Mouse (Mus musculus) spleen, adult 2 months (tissue): ENCODE measurements around the gene Hcar2.

Experiments used
- CTCF ChIP-seq: fragments of 200-500 bp; IDR thresholded peaks from 2 replicates; pipeline ENCODE4 v1.5.1; 2011; ENCODE audit warnings: mild to moderate bottlenecking, inconsistent platforms; ENCODE audit not compliant: insufficient read depth, insufficient read length, insufficient replicate concordance; ENCODE audit errors: extremely low read depth
- POLR2A ChIP-seq: fragments of 200-500 bp; IDR thresholded peaks from 2 replicates; pipeline ENCODE4 v1.6.1; 2011; ENCODE audit warnings: low read depth, low read length, inconsistent platforms

GRCm38 (mm10) chr5:123906976-123907630, 41.8 kb upstream of the Hcar2 start, which contains the start of gene Denr:
- TF ChIP-seq POLR2A (peak; percentile 78), CTCF (peak; percentile 96)
